Mouse (Mus musculus): ENCODE measurements around the gene Rpp14. TPM values are rescaled to one million over a fixed set of nuclear protein-coding genes. Genes with fewer than 3 reads are reported as not detected.

The Rpp14 gene
- polyA plus RNA-seq, 1 experiment: 3.7 TPM

DNA sequence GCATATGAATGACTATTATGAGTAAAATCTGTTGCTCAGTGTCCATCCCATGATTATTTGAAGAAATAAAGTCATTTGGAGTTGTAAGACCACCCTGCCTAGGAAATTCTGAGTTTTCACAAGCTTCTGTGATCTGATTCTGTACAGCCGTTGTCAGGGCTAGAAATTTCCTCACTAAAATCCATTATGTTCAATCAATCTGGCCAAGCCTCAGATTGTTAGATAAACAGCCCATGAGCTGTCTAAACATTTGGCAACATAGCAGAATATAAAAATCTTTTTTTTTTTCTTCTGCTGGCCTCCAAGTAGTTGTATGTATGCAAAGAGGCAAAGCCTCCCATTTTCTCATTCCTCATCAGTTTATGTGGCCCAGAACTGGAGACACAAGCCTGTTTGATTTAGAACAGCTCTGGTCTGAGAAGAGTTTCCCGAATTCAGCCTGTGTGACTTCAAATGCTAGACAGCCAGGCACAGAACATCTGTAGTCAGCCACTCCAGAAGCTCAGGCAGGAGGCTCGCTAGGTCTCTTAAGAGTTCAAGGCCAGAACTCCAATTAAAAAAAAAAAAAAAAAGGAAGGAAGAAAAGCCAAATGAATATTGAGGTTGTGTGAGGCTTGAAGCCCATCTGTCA, 14.9 kb downstream of the Rpp14 start:
- no peak for TF ChIP-seq GATA1 (IDR thresholded peaks at IDR 0.05; ENCODE audit: low read length)

DNA sequence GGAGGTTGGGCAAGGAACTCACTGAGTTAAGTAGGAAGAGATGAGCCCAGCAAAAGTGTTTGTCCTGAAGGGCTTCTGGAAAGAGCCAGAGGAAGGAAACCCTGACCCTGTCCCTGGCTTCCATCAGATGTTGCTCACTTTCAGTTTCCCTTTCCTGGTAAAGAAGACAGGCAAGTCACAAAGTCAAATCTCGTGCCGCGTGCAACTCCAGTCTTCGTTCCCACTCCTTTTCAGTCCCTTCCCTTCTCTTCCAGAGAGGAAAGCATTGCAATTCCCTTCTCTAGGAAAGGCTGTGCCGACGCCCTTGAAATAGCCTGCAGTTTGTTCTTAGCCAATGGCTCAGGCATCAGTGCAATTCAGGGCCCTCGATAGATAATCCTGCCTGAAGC, 15.4 kb downstream of the Rpp14 start:
- TF ChIP-seq GATA1 (IDR thresholded peaks at IDR 0.05; ENCODE audit: low read length): no peak

GRCm38 (mm10) chr14:8097978-8098686, 18.0 kb downstream of the Rpp14 start, which contains the start of gene Pxk:
TSS of gene Pxk (plus strand) at chr14:8098211.
- TF ChIP-seq GATA1 (IDR thresholded peaks at IDR 0.05; ENCODE audit: low read length): no peak

DNA sequence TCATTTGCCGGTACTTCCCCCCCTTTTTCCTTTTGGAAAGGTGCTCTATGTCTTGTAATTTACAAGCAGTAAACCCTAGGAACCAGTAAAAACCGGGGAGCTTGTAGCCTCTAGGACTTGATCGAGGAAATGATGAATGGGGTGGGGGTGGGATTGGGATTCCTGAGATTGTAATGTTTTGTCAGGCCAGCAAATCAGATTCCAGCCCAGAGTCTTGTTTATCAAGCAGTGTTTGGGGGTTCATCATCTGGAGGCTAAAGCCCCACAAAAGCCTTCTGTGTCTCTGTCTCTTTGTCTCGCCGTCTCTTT, 18.5 kb downstream of the Rpp14 start:
- TF ChIP-seq GATA1 (IDR thresholded peaks at IDR 0.05; ENCODE audit: low read length): no peak

GRCm38 (mm10) chr14:8099561-8100021, 19.4 kb downstream of the Rpp14 start:
- no peak for TF ChIP-seq GATA1 (IDR thresholded peaks at IDR 0.05; ENCODE audit: low read length)

GRCm38 (mm10) chr14:8101886-8102285, 21.7 kb downstream of the Rpp14 start:
- TF ChIP-seq GATA1 (IDR thresholded peaks at IDR 0.05; ENCODE audit: low read length): no peak

DNA sequence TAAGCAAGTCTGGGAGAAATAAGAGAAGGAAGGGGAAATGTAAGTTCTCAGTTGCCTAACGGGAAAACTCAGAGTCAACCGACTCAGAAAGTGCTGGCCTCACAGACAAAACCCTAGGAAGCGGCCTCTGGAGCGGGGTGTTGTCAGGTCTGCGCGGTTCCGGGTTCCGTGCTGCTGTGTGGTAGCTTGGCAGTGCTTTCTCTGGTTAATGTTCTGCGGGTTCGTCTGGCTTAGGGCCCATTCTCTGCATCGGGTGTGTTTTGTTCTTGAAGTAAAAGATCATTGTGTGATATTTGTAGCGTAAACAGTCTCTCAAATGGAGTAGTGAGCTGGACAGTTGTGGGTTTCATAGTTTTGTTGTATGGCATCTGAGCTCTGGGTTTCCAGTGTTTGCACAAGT, 22.5 kb downstream of the Rpp14 start:
- no peak for TF ChIP-seq GATA1 (IDR thresholded peaks at IDR 0.05; ENCODE audit: low read length)

GRCm38 (mm10) chr14:8108047-8108446, 27.9 kb downstream of the Rpp14 start:
- no peak for TF ChIP-seq GATA1 (IDR thresholded peaks at IDR 0.05; ENCODE audit: low read length)

- no peak for TF ChIP-seq GATA1 (IDR thresholded peaks at IDR 0.05; ENCODE audit: low read length)
Observed at GRCm38 (mm10) chr14:8108976-8109375, 28.8 kb downstream of the Rpp14 start.

DNA sequence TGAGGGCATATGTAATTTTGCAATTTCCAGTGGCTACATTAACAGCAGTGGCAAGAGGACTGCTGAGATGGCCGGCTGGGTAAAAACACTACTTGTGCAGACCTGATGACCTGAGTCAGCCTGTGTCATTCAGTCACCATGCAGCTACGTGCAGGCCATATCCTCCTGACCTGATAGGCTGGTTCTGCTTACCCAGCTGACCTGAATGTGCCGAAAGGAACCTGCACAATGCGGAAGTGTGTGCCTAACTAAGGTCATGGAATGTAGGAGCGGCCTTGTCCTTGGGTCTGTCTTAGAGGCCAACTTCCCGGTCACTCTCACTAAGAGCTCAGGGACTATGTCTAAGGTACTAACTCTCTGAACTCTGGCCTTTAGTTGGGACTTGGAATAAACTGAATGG, 31.4 kb downstream of the Rpp14 start:
- TF ChIP-seq GATA1 (IDR thresholded peaks at IDR 0.05; ENCODE audit: low read length): no peak

DNA sequence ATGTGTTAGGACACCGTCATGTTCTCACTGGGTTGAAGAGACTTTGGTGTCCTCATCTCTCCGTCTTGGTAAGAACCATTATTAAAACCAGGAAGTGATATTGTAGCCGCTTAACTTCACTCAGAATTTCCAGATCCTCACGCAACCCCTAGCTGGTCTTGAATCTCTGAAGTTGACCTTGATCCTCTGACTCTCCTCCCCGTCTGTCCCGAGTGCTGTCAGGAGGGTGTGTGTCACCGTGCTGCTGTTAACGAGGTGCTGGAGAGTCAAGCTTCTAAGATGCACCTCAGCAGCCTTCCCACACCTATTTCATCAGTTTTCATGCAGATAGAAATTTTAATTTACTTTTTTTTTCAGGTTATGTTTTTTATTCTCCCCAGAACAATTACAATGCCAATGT, 31.9 kb downstream of the Rpp14 start:
- no peak for TF ChIP-seq GATA1 (IDR thresholded peaks at IDR 0.05; ENCODE audit: low read length)

- no peak for TF ChIP-seq GATA1 (IDR thresholded peaks at IDR 0.05; ENCODE audit: low read length)
Observed at GRCm38 (mm10) chr14:8113616-8114015, 33.4 kb downstream of the Rpp14 start.

GRCm38 (mm10) chr14:8114306-8114705, 34.1 kb downstream of the Rpp14 start:
- no peak for TF ChIP-seq GATA1 (IDR thresholded peaks at IDR 0.05; ENCODE audit: low read length)

- no peak for TF ChIP-seq GATA1 (IDR thresholded peaks at IDR 0.05; ENCODE audit: low read length)
Observed at GRCm38 (mm10) chr14:8114756-8115155, 34.6 kb downstream of the Rpp14 start.

DNA sequence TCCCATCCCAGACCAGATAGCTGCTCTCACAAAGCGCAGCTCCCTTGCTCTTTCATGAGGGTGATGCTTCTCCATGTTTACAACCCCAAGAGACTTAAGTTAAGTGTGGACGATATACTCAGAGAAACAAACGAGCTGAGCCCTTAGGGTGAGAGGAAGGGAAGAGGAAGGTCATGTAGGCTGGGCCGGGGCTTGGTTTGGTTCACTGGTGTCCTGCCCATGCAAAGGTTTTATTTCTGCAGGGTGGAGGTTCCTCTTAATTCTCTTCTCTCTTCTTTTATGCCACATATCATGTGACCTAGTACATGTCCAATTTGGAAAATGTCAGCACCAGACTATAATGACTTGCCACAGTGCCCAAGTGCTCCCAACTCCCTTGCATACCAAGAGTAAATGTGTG, 35.6 kb downstream of the Rpp14 start:
- TF ChIP-seq GATA1 (IDR thresholded peaks at IDR 0.05; ENCODE audit: low read length): no peak

GRCm38 (mm10) chr14:8117371-8117770, 37.2 kb downstream of the Rpp14 start:
- no peak for TF ChIP-seq GATA1 (IDR thresholded peaks at IDR 0.05; ENCODE audit: low read length)

DNA sequence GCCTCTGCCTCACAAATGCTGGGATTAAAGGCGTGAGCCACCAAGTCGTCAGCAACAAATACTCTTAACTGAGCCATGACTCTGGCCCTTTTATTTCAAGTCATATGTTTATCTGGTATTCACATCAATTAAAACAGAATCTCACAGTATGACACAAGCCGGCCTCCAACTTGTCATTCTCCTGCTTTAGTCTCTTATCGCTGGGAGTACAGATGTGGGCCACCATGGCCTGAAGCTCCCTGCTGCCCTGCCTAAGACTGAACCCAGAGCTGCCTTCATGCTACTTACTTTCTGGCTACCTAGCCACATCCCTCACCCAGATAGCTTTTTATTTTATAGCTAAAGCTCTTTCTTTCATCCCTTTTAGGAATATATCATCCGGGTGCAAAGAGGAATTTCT, 39.3 kb downstream of the Rpp14 start:
- no peak for TF ChIP-seq GATA1 (IDR thresholded peaks at IDR 0.05; ENCODE audit: low read length)
